Mouse (Mus musculus): Measurements from ENCODE around the gene Cav2.

Gene Cav2

GRCm38 (mm10) chr6:17280939-17281756, at the start of gene Cav2:
Cav2 (plus strand) TSS chr6:17281185.
- peak; percentile 5 for DNase-seq (ENCODE audit: low spot score)

- DNase-seq (ENCODE audit: low spot score): no peak
Observed at GRCm38 (mm10) chr6:17239693-17240092, 41.3 kb upstream of the Cav2 start.

GRCm38 (mm10) chr6:17241013-17241412, 40.0 kb upstream of the Cav2 start:
- DNase-seq (ENCODE audit: low spot score): no peak

GRCm38 (mm10) chr6:17246959-17247358, 34.0 kb upstream of the Cav2 start:
- no peak for DNase-seq (ENCODE audit: low spot score)

DNA sequence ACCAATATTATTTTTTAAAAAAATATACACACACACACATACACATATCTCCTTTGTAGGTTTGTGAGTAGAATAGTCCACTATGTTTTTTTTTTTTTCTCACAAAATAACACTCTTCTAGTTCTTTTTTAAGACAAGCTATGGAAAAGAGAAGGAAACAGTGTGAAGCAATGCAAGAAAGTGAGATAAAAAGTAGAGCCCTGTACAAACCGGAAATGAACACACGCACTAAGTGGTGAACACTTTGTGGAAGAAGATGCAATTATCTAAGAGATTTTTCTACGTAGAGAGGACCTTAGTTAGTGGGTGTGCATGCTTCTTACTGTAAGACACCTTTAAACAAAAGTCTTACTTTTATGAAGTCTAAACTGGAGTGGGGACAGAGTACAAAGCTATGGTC, 33.3 kb upstream of the Cav2 start:
- no peak for DNase-seq (ENCODE audit: low spot score)

- no peak for DNase-seq (ENCODE audit: low spot score)
Observed at GRCm38 (mm10) chr6:17248241-17248640, 32.7 kb upstream of the Cav2 start.

- no peak for DNase-seq (ENCODE audit: low spot score)
Observed at GRCm38 (mm10) chr6:17251958-17252357, 29.0 kb upstream of the Cav2 start.

- no peak for DNase-seq (ENCODE audit: low spot score)
Observed at GRCm38 (mm10) chr6:17258142-17258541, 22.8 kb upstream of the Cav2 start.

- no peak for DNase-seq (ENCODE audit: low spot score)
Observed at GRCm38 (mm10) chr6:17258911-17259310, 22.1 kb upstream of the Cav2 start.

- DNase-seq (ENCODE audit: low spot score): no peak
Observed at GRCm38 (mm10) chr6:17262786-17263185, 18.2 kb upstream of the Cav2 start.

GRCm38 (mm10) chr6:17265043-17265442, 15.9 kb upstream of the Cav2 start:
- DNase-seq (ENCODE audit: low spot score): no peak

GRCm38 (mm10) chr6:17266466-17266865, 14.5 kb upstream of the Cav2 start:
- DNase-seq (ENCODE audit: low spot score): no peak

GRCm38 (mm10) chr6:17278366-17278765, 2.6 kb upstream of the Cav2 start:
- DNase-seq (ENCODE audit: low spot score): no peak

- DNase-seq (ENCODE audit: low spot score): no peak
Observed at GRCm38 (mm10) chr6:17281757-17282092, 740 bp downstream of the Cav2 start.

GRCm38 (mm10) chr6:17282159-17282558, 1.2 kb downstream of the Cav2 start:
- DNase-seq (ENCODE audit: low spot score): peak; percentile 4

DNA sequence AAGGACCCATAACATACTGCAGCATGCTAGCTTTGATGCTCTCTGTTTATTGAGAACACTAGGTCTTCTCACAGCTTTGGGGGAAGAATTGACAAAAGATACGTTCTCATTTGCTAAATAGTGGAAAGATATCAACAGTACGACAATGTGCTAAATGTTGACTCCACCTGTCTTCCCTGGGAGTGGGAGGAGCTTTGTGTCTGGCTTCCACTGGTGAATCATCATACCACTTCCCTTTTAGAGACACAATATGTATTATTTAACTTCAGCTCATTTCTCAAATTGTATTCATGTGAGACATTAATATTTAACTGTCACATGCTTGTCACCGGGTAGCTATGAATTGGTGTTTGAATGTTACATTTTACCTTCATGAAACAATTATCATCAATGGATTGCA, 2.8 kb downstream of the Cav2 start:
- DNase-seq (ENCODE audit: low spot score): no peak

- no peak for DNase-seq (ENCODE audit: low spot score)
Observed at GRCm38 (mm10) chr6:17286381-17286780, 5.4 kb downstream of the Cav2 start.

DNA sequence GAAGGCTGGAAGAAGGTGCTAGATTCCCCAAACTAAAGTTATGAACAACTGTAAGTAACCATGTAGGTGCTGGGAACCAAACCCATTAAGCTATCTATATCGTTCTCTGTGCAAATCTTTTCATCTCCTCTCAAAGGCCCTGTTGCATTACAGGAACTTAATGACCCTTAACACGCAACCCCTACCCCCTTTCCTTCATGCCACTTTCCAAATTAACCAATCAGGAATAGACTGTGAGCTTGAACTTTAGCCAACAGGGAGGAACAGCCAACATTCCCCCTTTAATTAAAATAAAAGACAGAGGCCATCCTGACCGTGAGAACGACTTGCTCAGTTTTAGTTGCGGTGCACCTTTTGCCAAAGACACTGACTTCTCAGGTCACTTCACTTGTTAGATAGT, 14.1 kb downstream of the Cav2 start:
- DNase-seq (ENCODE audit: low spot score): no peak

- DNase-seq (ENCODE audit: low spot score): no peak
Observed at GRCm38 (mm10) chr6:17305954-17306601, 25.1 kb downstream of the Cav2 start, which contains the start of gene Cav1. Cav1 (plus strand) TSS chr6:17306335.

DNA sequence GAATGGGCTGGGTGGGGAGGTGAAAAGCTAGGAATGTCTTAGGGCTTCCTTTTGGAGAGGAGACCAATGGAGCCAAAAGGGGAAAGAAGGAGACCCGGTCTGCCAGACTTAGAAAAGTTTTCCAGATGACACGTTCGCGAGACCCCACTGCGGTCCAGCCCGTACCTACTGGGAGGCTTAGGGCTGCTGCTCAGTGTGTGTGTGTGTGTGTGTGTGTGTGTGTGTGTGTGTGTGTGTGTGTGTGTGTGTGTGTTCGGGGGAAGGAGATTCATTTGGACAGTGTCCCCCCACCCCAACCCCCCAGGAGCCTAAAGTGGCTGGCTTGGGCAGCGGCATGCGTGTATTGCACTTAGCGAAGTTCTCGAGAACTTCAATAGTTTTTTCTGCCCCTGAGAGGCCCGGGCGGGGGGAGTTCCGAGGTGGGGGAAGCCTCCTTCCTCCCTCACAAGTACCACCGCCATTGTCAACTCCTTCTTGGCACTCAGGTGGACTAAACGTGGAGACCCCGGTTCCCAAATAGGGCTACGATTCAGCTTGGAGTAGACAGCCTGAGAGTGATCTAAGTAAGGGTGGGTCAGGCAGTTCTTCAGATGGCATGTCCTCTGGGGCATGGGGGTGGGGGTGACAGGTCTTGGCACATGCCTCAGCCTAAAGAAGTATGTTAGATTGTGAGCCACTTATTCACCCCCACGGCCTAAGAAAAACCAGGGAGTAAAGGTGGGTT, 25.8 kb downstream of the Cav2 start:
- DNase-seq (ENCODE audit: low spot score): no peak

DNA sequence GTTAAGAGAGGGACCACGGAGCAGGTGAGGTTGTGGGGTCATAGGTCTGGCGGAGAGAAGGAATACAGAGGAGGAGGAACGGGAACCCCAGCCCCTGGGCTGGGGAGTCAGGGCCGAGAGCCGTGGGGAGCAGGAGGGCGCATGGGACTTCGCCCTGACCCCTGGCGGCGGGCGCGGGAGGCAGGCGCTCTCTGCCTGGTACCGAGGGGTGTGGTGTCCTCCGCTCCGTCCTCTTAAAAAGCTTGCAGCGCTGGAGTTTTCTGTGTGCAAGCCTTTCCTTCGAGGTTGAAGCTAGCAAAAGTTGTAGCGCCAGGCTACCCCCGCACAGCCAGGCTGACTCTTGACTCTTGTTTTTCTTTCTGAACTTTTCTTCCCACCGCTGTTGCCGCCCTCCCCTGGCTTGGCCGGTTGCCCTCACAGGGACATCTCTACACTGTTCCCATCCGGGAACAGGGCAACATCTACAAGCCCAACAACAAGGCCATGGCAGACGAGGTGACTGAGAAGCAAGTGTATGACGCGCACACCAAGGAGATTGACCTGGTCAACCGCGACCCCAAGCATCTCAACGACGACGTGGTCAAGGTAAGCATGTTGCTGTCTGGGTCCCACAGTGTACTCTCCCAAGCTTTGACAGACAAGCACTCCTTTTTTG, 26.6 kb downstream of the Cav2 start:
- peak; percentile 10 for DNase-seq (ENCODE audit: low spot score)

DNA sequence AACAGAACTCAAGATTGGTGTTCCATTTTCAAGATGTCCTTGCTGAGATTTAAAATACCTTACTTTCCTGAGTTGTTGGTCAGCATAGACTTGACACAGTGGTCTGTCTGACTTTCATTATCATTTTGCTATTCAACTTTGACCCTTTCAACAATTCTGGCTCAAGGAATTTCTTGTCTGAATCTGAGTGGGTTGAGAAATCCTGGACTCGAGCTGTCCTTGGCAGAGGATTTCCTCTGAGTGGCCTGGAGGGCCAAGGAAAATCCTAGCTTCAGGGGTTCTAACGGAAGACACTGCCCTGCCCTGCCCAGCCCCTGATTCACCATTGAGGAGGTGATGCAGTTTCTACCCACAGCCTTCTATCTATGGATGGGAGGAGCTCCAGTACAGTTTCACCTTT, 27.7 kb downstream of the Cav2 start:
- DNase-seq (ENCODE audit: low spot score): no peak
